Mouse (Mus musculus) spleen, postnatal 10 days (tissue): ENCODE data around the gene Hsd3b5.
"Not testable (repeated sequence)": the region's sequence is repeated elsewhere in the genome, so short reads cannot be mapped to it uniquely, and the experiment has no call there.

Source experiments
- DNase-seq, 2 experiments: peaks; one replicate each; pipeline ENCODE4 v3.0.0; 2021 to 2022; ENCODE audit warnings: low spot score in 2 of 2

Hsd3b5 gene

GRCm38 (mm10) chr3:98630152-98630551 is at the start of gene Hsd3b5:
Hsd3b5 (minus strand) TSS chr3:98630252.
- DNase-seq, result no peak

- DNase-seq, result no peak
Observed at GRCm38 (mm10) chr3:98635145-98635544, 5.1 kb upstream of the Hsd3b5 start.

- no peak for DNase-seq
Observed at GRCm38 (mm10) chr3:98629633-98630032, 419 bp downstream of the Hsd3b5 start.

GRCm38 (mm10) chr3:98616786-98617185 is 13.3 kb downstream of the Hsd3b5 start:
- DNase-seq, result not testable (repeated sequence)

- not testable (repeated sequence) for DNase-seq
Observed at GRCm38 (mm10) chr3:98616244-98616643, 13.8 kb downstream of the Hsd3b5 start.

GRCm38 (mm10) chr3:98614406-98614927 is 15.6 kb downstream of the Hsd3b5 start:
- DNase-seq, result not testable (repeated sequence)

- DNase-seq, result no peak
Observed at GRCm38 (mm10) chr3:98613963-98614362, 16.1 kb downstream of the Hsd3b5 start.

GRCm38 (mm10) chr3:98613540-98613939 is 16.5 kb downstream of the Hsd3b5 start:
- DNase-seq, result not testable (repeated sequence)

- no peak for DNase-seq
Observed at GRCm38 (mm10) chr3:98588707-98589106, 41.3 kb downstream of the Hsd3b5 start, which contains the start of gene Gm10681. Gm10681 (minus strand) TSS chr3:98588807.

- no peak for DNase-seq
Observed at GRCm38 (mm10) chr3:98587721-98588120, 42.3 kb downstream of the Hsd3b5 start.

- not testable (repeated sequence) for DNase-seq
Observed at GRCm38 (mm10) chr3:98582622-98583021, 47.4 kb downstream of the Hsd3b5 start.

- not testable (repeated sequence) for DNase-seq
Observed at GRCm38 (mm10) chr3:98582202-98582601, 47.9 kb downstream of the Hsd3b5 start.

- DNase-seq, result not testable (repeated sequence)
Observed at GRCm38 (mm10) chr3:98581024-98581423, 49.0 kb downstream of the Hsd3b5 start.
